Mouse (Mus musculus): ENCODE measurements around the gene Trappc11. TPM values are rescaled to one million over a fixed set of nuclear protein-coding genes. Genes with fewer than 3 reads are reported as not detected.

Gene Trappc11
- total RNA-seq (2017), result 36.5 and 36.7 TPM in 2 replicates

- peak; percentile 99 to 100 for ATAC-seq (replicated peaks in 1 of 2; ENCODE audit: insufficient read depth in 1 of 2, low FRiP score in 2 of 2, low TSS enrichment in 1 of 2, low read depth in 1 of 2, poor library complexity in 2 of 2, severe bottlenecking in 2 of 2)
Measured at GRCm38 (mm10) chr8:47533344-47534125, at the start of gene Trappc11, which contains the start of gene Rwdd4a. Gene Trappc11, minus strand, starts transcription at chr8:47533470. Gene Rwdd4a, plus strand, starts transcription at chr8:47533664.

GRCm38 (mm10) chr8:47581454-47581853 lies 48.2 kb upstream of the Trappc11 start:
- ATAC-seq (replicated peaks in 1 of 2; ENCODE audit: insufficient read depth in 1 of 2, low FRiP score in 2 of 2, low TSS enrichment in 1 of 2, low read depth in 1 of 2, poor library complexity in 2 of 2, severe bottlenecking in 2 of 2), result no peak

GRCm38 (mm10) chr8:47573482-47573881 lies 40.2 kb upstream of the Trappc11 start:
- no peak for ATAC-seq (replicated peaks in 1 of 2; ENCODE audit: insufficient read depth in 1 of 2, low FRiP score in 2 of 2, low TSS enrichment in 1 of 2, low read depth in 1 of 2, poor library complexity in 2 of 2, severe bottlenecking in 2 of 2)

- no peak for ATAC-seq (replicated peaks in 1 of 2; ENCODE audit: insufficient read depth in 1 of 2, low FRiP score in 2 of 2, low TSS enrichment in 1 of 2, low read depth in 1 of 2, poor library complexity in 2 of 2, severe bottlenecking in 2 of 2)
Measured at GRCm38 (mm10) chr8:47570161-47570560, 36.9 kb upstream of the Trappc11 start.

GRCm38 (mm10) chr8:47568098-47568497 lies 34.8 kb upstream of the Trappc11 start:
- no peak for ATAC-seq (replicated peaks in 1 of 2; ENCODE audit: insufficient read depth in 1 of 2, low FRiP score in 2 of 2, low TSS enrichment in 1 of 2, low read depth in 1 of 2, poor library complexity in 2 of 2, severe bottlenecking in 2 of 2)

GRCm38 (mm10) chr8:47566551-47566950 lies 33.3 kb upstream of the Trappc11 start:
- no peak for ATAC-seq (replicated peaks in 1 of 2; ENCODE audit: insufficient read depth in 1 of 2, low FRiP score in 2 of 2, low TSS enrichment in 1 of 2, low read depth in 1 of 2, poor library complexity in 2 of 2, severe bottlenecking in 2 of 2)

GRCm38 (mm10) chr8:47560801-47561200 lies 27.5 kb upstream of the Trappc11 start:
- no peak for ATAC-seq (replicated peaks in 1 of 2; ENCODE audit: insufficient read depth in 1 of 2, low FRiP score in 2 of 2, low TSS enrichment in 1 of 2, low read depth in 1 of 2, poor library complexity in 2 of 2, severe bottlenecking in 2 of 2)

GRCm38 (mm10) chr8:47558274-47558673 lies 25.0 kb upstream of the Trappc11 start:
- ATAC-seq (replicated peaks in 1 of 2; ENCODE audit: insufficient read depth in 1 of 2, low FRiP score in 2 of 2, low TSS enrichment in 1 of 2, low read depth in 1 of 2, poor library complexity in 2 of 2, severe bottlenecking in 2 of 2), result no peak

- no peak for ATAC-seq (replicated peaks in 1 of 2; ENCODE audit: insufficient read depth in 1 of 2, low FRiP score in 2 of 2, low TSS enrichment in 1 of 2, low read depth in 1 of 2, poor library complexity in 2 of 2, severe bottlenecking in 2 of 2)
Measured at GRCm38 (mm10) chr8:47556446-47556845, 23.2 kb upstream of the Trappc11 start.

- ATAC-seq (replicated peaks in 1 of 2; ENCODE audit: insufficient read depth in 1 of 2, low FRiP score in 2 of 2, low TSS enrichment in 1 of 2, low read depth in 1 of 2, poor library complexity in 2 of 2, severe bottlenecking in 2 of 2), result peak in 1 of 2 experiments; percentile 51; a peak in 1 of 4 replicates
Measured at GRCm38 (mm10) chr8:47553613-47554012, 20.3 kb upstream of the Trappc11 start.

- no peak for ATAC-seq (replicated peaks in 1 of 2; ENCODE audit: insufficient read depth in 1 of 2, low FRiP score in 2 of 2, low TSS enrichment in 1 of 2, low read depth in 1 of 2, poor library complexity in 2 of 2, severe bottlenecking in 2 of 2)
Measured at GRCm38 (mm10) chr8:47547102-47547501, 13.8 kb upstream of the Trappc11 start.

- ATAC-seq (replicated peaks in 1 of 2; ENCODE audit: insufficient read depth in 1 of 2, low FRiP score in 2 of 2, low TSS enrichment in 1 of 2, low read depth in 1 of 2, poor library complexity in 2 of 2, severe bottlenecking in 2 of 2), result no peak
Measured at GRCm38 (mm10) chr8:47544094-47544493, 10.8 kb upstream of the Trappc11 start.

GRCm38 (mm10) chr8:47542746-47543145 lies 9.5 kb upstream of the Trappc11 start:
- ATAC-seq (replicated peaks in 1 of 2; ENCODE audit: insufficient read depth in 1 of 2, low FRiP score in 2 of 2, low TSS enrichment in 1 of 2, low read depth in 1 of 2, poor library complexity in 2 of 2, severe bottlenecking in 2 of 2), result no peak

- no peak for ATAC-seq (replicated peaks in 1 of 2; ENCODE audit: insufficient read depth in 1 of 2, low FRiP score in 2 of 2, low TSS enrichment in 1 of 2, low read depth in 1 of 2, poor library complexity in 2 of 2, severe bottlenecking in 2 of 2)
Measured at GRCm38 (mm10) chr8:47538323-47538722, 5.1 kb upstream of the Trappc11 start.

GRCm38 (mm10) chr8:47528094-47528493 lies 5.2 kb downstream of the Trappc11 start:
- no peak for ATAC-seq (replicated peaks in 1 of 2; ENCODE audit: insufficient read depth in 1 of 2, low FRiP score in 2 of 2, low TSS enrichment in 1 of 2, low read depth in 1 of 2, poor library complexity in 2 of 2, severe bottlenecking in 2 of 2)

GRCm38 (mm10) chr8:47513601-47514000 lies 19.7 kb downstream of the Trappc11 start:
- no peak for ATAC-seq (replicated peaks in 1 of 2; ENCODE audit: insufficient read depth in 1 of 2, low FRiP score in 2 of 2, low TSS enrichment in 1 of 2, low read depth in 1 of 2, poor library complexity in 2 of 2, severe bottlenecking in 2 of 2)

GRCm38 (mm10) chr8:47510930-47511329 lies 22.3 kb downstream of the Trappc11 start:
- ATAC-seq (replicated peaks in 1 of 2; ENCODE audit: insufficient read depth in 1 of 2, low FRiP score in 2 of 2, low TSS enrichment in 1 of 2, low read depth in 1 of 2, poor library complexity in 2 of 2, severe bottlenecking in 2 of 2), result peak in 1 of 2 experiments; percentile 21; a peak in 1 of 4 replicates

GRCm38 (mm10) chr8:47505431-47505830 lies 27.8 kb downstream of the Trappc11 start:
- ATAC-seq (replicated peaks in 1 of 2; ENCODE audit: insufficient read depth in 1 of 2, low FRiP score in 2 of 2, low TSS enrichment in 1 of 2, low read depth in 1 of 2, poor library complexity in 2 of 2, severe bottlenecking in 2 of 2), result no peak

GRCm38 (mm10) chr8:47502546-47502945 lies 30.7 kb downstream of the Trappc11 start:
- ATAC-seq (replicated peaks in 1 of 2; ENCODE audit: insufficient read depth in 1 of 2, low FRiP score in 2 of 2, low TSS enrichment in 1 of 2, low read depth in 1 of 2, poor library complexity in 2 of 2, severe bottlenecking in 2 of 2), result no peak
